Mouse (Mus musculus) heart, postnatal 0 days (tissue): ENCODE data around the gene Prrt4. TPM values are rescaled to one million over a fixed set of nuclear protein-coding genes. Genes with fewer than 3 reads are reported as not detected.
A peak's percentile ranks its signal among the peaks of the same experiment; 100 is the strongest.

Source experiments
- ATAC-seq: fragments of 200-750 bp; cut with Nextera tagmentation; 2 replicates; pipeline ENCODE4 v1.8.0; 2017; ENCODE audit warnings: low read depth, moderate number of reproducible peaks, moderate library complexity; ENCODE audit not compliant: insufficient read depth
- DNase-seq: peaks from one replicate; pipeline ENCODE4 v3.0.0-alpha.2; 2016; ENCODE audit warnings: low spot score
- H3K27ac ChIP-seq: fragments of 300-500 bp; sonication (generic); 2 replicates; pipeline ENCODE4 v1.5.1; 2014; ENCODE audit warnings: low read depth, mild to moderate bottlenecking
- H3K27me3 ChIP-seq: fragments of 300-500 bp; sonication (generic); 2 replicates; pipeline ENCODE4 v1.6.1; 2014; ENCODE audit warnings: low read length, mixed read lengths; ENCODE audit not compliant: control insufficient read depth, insufficient read depth
- H3K36me3 ChIP-seq: fragments of 300-500 bp; sonication (generic); replicated peaks from 2 replicates; pipeline ENCODE4 v1.6.1; 2014; ENCODE audit warnings: low read length, mixed read lengths; ENCODE audit not compliant: control insufficient read depth, insufficient read depth
- H3K4me1 ChIP-seq: fragments of 300-500 bp; sonication (generic); 2 replicates; pipeline ENCODE4 v1.6.1; 2014; ENCODE audit warnings: antibody characterized with exemption; ENCODE audit not compliant: control insufficient read depth, insufficient read depth
- H3K4me2 ChIP-seq: fragments of 300-500 bp; sonication (generic); 2 replicates; pipeline ENCODE4 v1.6.1; 2014; ENCODE audit warnings: low read depth, mild to moderate bottlenecking, low read length, moderate library complexity
- H3K4me3 ChIP-seq: fragments of 300-500 bp; sonication (generic); 2 replicates; pipeline ENCODE4 v1.5.1; 2014; ENCODE audit warnings: low read depth, low read length
- H3K9ac ChIP-seq: fragments of 300-500 bp; sonication (generic); replicated peaks from 2 replicates; pipeline ENCODE4 v1.6.1; 2014; ENCODE audit warnings: low read depth, low read length, mixed read lengths
- H3K9me3 ChIP-seq: fragments of 300-500 bp; sonication (generic); replicated peaks from 2 replicates; pipeline ENCODE4 v1.6.1; 2016; ENCODE audit warnings: low read length; ENCODE audit not compliant: control insufficient read depth
- CTCF ChIP-seq: IDR thresholded peaks from 2 replicates; pipeline ENCODE4 v1.5.1; 2016; ENCODE audit warnings: antibody characterized with exemption, control low read depth, low read depth
- EP300 ChIP-seq: IDR thresholded peaks from 2 replicates; pipeline ENCODE4 v1.6.1; 2016; ENCODE audit warnings: antibody characterized with exemption, low read depth
- WGBS: fragments of 180-500 bp; shearing (Covaris S2); extraction: QIAGEN DNeasy Blood & Tissue Kit; methylation state at CpG from one replicate; pipeline ENCODE4 v1.1.7; 2014; 5-methylcytosine and 5-hydroxymethylcytosine counted together
- polyA plus RNA-seq: library from polyadenylated mRNA; unstranded; fragments of >200 nt; fragmentation: Nextera tagmentation; extraction: Ambion mirVana; gene quantifications from 2 replicates; pipeline ENCODE4 v1.2.1, GENCODE M21; 2015
- total RNA-seq: library from RNA; depleted of rRNA; stranded (reverse); fragments of >200 nt; gene quantifications from 2 replicates; pipeline ENCODE4 v1.2.3, GENCODE M21; 2014; ENCODE audit warnings: low replicate concordance

Gene Prrt4
- total and polyA plus RNA-seq, 2 experiments from 2014 or later, result 0.65 to 1.6 TPM

GRCm38 (mm10) chr6:29214245-29214644 is 34.9 kb upstream of the Prrt4 start:
- H3K9me3 ChIP-seq, result no peaks in the 10 kb centered on the region
- H3K4me1 ChIP-seq, result peaks cover 24% of the 10 kb centered on the region
- H3K36me3 ChIP-seq, result no peaks in the 10 kb centered on the region
- H3K4me2 ChIP-seq, result peak overlapping the region; percentile 96; the same call in 1 of the 2 replicates
- TF ChIP-seq CTCF (0 out of 2 replicates have a peak, but pooled peaks have one; percentile 1), EP300 (0 out of 2 replicates have a peak, but pooled peaks have one; percentile 39)
- DNase-seq (peak; percentile 53), ATAC-seq (0 out of 2 replicates have a peak, but pooled peaks have one; percentile 8)
- peak overlapping the region; percentile 32 for H3K27ac ChIP-seq
- H3K9ac ChIP-seq, result no peak overlapping the region
- peaks cover 9% of the 10 kb centered on the region; the same call in 1 of the 2 replicates for H3K27me3 ChIP-seq
- no peak overlapping the region for H3K4me3 ChIP-seq
- WGBS, result 42% methylated on average over 1 of the region's 1 CpGs

GRCm38 (mm10) chr6:29213436-29213835 is 34.1 kb upstream of the Prrt4 start:
- Histone ChIP-seq H3K4me3 (no peak overlapping the region), H3K4me1 (peaks cover 24% of the 10 kb centered on the region), H3K9ac (no peak overlapping the region), H3K36me3 (no peaks in the 10 kb centered on the region), H3K27me3 (peaks cover 9% of the 10 kb centered on the region; the same call in 1 of the 2 replicates), H3K27ac (no peak overlapping the region), H3K9me3 (no peaks in the 10 kb centered on the region), H3K4me2 (no peak overlapping the region)
- no peak for DNase-seq
- ATAC-seq, result no peak
- TF ChIP-seq CTCF (no peak), EP300 (no peak)
- 70% methylated on average over 5 of the region's 5 CpGs for whole genome bisulfite sequencing

- TF ChIP-seq CTCF, result no peak
- no peak for TF ChIP-seq EP300
- DNase-seq (peak; percentile 82), ATAC-seq (peak; percentile 81)
- under 1% methylated on average over 49 of the region's 66 CpGs for WGBS
- Histone ChIP-seq H3K27ac (peak overlapping the region; percentile 56), H3K36me3 (0 out of 2 replicates have a peak, but pooled peaks cover under 1% of the 10 kb centered on the region), H3K4me2 (peak overlapping the region; percentile 81), H3K4me3 (peak overlapping the region; percentile 58), H3K4me1 (peaks cover 24% of the 10 kb centered on the region), H3K9ac (peak overlapping the region; percentile 56), H3K9me3 (no peaks in the 10 kb centered on the region), H3K27me3 (peaks cover 9% of the 10 kb centered on the region; the same call in 1 of the 2 replicates)
Observed at GRCm38 (mm10) chr6:29211806-29212492, 32.6 kb upstream of the Prrt4 start.

- peak overlapping the region; percentile 58 for H3K4me3 ChIP-seq
- no peak for TF ChIP-seq EP300
- peak; percentile 6; the same call in 1 of the 2 replicates for TF ChIP-seq CTCF
- peaks cover 9% of the 10 kb centered on the region; the same call in 1 of the 2 replicates for H3K27me3 ChIP-seq
- no peaks in the 10 kb centered on the region for H3K9me3 ChIP-seq
- H3K36me3 ChIP-seq, result peaks cover 7% of the 10 kb centered on the region; the same call in 1 of the 2 replicates
- DNase-seq (no peak), ATAC-seq (no peak)
- no peak overlapping the region for H3K27ac ChIP-seq
- H3K4me1 ChIP-seq, result peaks cover 19% of the 10 kb centered on the region
- peak overlapping the region; percentile 81 for H3K4me2 ChIP-seq
- WGBS, result 21% methylated on average over 7 of the region's 7 CpGs
- H3K9ac ChIP-seq, result peak overlapping the region; percentile 56; the same call in 1 of the 2 replicates
Observed at GRCm38 (mm10) chr6:29211146-29211545, 31.8 kb upstream of the Prrt4 start.

- H3K4me2 ChIP-seq, result no peak overlapping the region
- H3K27ac ChIP-seq, result no peak overlapping the region
- no peak for TF ChIP-seq CTCF
- no peak for TF ChIP-seq EP300
- no peak overlapping the region for H3K4me3 ChIP-seq
- peaks cover 9% of the 10 kb centered on the region; the same call in 1 of the 2 replicates for H3K27me3 ChIP-seq
- H3K9ac ChIP-seq, result no peak overlapping the region
- H3K36me3 ChIP-seq, result peaks cover 11% of the 10 kb centered on the region; the same call in 1 of the 2 replicates
- H3K9me3 ChIP-seq, result no peaks in the 10 kb centered on the region
- ATAC-seq (no peak), DNase-seq (no peak)
- peaks cover 16% of the 10 kb centered on the region for H3K4me1 ChIP-seq
- WGBS, result 79% methylated on average over 9 of the region's 9 CpGs
Observed at GRCm38 (mm10) chr6:29210231-29210936, 31.0 kb upstream of the Prrt4 start.
